Mouse (Mus musculus): ENCODE measurements around the gene Cflar.
"Not testable (repeated sequence)": the region's sequence is repeated elsewhere in the genome, so short reads cannot be mapped to it uniquely, and the experiment has no call there.

Gene Cflar

GRCm38 (mm10) chr1:58727747-58728589 is 16.7 kb downstream of the Cflar start:
- DNase-seq (ENCODE audit: low spot score in 2 of 2) = no peak

- DNase-seq (ENCODE audit: low spot score in 2 of 2) = no peak
These were observed 17.2 kb downstream of the Cflar start for GRCm38 (mm10) chr1:58728590-58728868.

GRCm38 (mm10) chr1:58733636-58734035 is 22.3 kb downstream of the Cflar start:
- DNase-seq (ENCODE audit: low spot score in 2 of 2) = no peak

- DNase-seq (ENCODE audit: low spot score in 2 of 2) = no peak
These were observed 23.0 kb downstream of the Cflar start for GRCm38 (mm10) chr1:58734043-58734920.

- DNase-seq (ENCODE audit: low spot score in 2 of 2) = no peak
These were observed 24.7 kb downstream of the Cflar start for GRCm38 (mm10) chr1:58735962-58736361.

GRCm38 (mm10) chr1:58736968-58737367 is 25.7 kb downstream of the Cflar start:
- DNase-seq (ENCODE audit: low spot score in 2 of 2) = no peak

- no peak for DNase-seq (ENCODE audit: low spot score in 2 of 2)
These were observed 28.2 kb downstream of the Cflar start for GRCm38 (mm10) chr1:58739529-58739928.

GRCm38 (mm10) chr1:58742571-58743021 is 31.3 kb downstream of the Cflar start:
- no peak for DNase-seq (ENCODE audit: low spot score in 2 of 2)

GRCm38 (mm10) chr1:58743252-58743651 is 31.9 kb downstream of the Cflar start:
- no peak for DNase-seq (ENCODE audit: low spot score in 2 of 2)

- DNase-seq (ENCODE audit: low spot score in 2 of 2) = no peak
These were observed 33.3 kb downstream of the Cflar start for GRCm38 (mm10) chr1:58744645-58745044.

GRCm38 (mm10) chr1:58746880-58747279 is 35.6 kb downstream of the Cflar start:
- DNase-seq (ENCODE audit: low spot score in 2 of 2) = peak in 1 of 2 experiments; percentile 11

GRCm38 (mm10) chr1:58759451-58759850 is 48.1 kb downstream of the Cflar start:
- DNase-seq (ENCODE audit: low spot score in 2 of 2) = no peak

GRCm38 (mm10) chr1:58760581-58760980 is 49.3 kb downstream of the Cflar start:
- DNase-seq (ENCODE audit: low spot score in 2 of 2) = no peak

GRCm38 (mm10) chr1:58761391-58762275 is 50.3 kb downstream of the Cflar start:
- not testable (repeated sequence) for DNase-seq (ENCODE audit: low spot score in 2 of 2)

- no peak for DNase-seq (ENCODE audit: low spot score in 2 of 2)
These were observed 51.3 kb downstream of the Cflar start for GRCm38 (mm10) chr1:58762576-58762975.

- DNase-seq (ENCODE audit: low spot score in 2 of 2) = not testable (repeated sequence)
These were observed 55.1 kb downstream of the Cflar start for GRCm38 (mm10) chr1:58766446-58766845.

GRCm38 (mm10) chr1:58769136-58769535 is 57.8 kb downstream of the Cflar start:
- DNase-seq (ENCODE audit: low spot score in 2 of 2) = no peak

GRCm38 (mm10) chr1:58769701-58770100 is 58.4 kb downstream of the Cflar start:
- DNase-seq (ENCODE audit: low spot score in 2 of 2) = no peak

GRCm38 (mm10) chr1:58770111-58770720 is 58.9 kb downstream of the Cflar start:
- DNase-seq (ENCODE audit: low spot score in 2 of 2) = peak in 1 of 2 experiments; percentile 44

- DNase-seq (ENCODE audit: low spot score in 2 of 2) = no peak
These were observed 60.8 kb downstream of the Cflar start for GRCm38 (mm10) chr1:58772084-58772483.

GRCm38 (mm10) chr1:58773280-58773679 is 62.0 kb downstream of the Cflar start:
- DNase-seq (ENCODE audit: low spot score in 2 of 2) = no peak
